Mouse (Mus musculus): Measurements from ENCODE around the gene Ttll13. TPM values are rescaled to one million over a fixed set of nuclear protein-coding genes. Genes with fewer than 3 reads are reported as not detected.

The Ttll13 gene
- polyA plus RNA-seq, 1 experiment from 2014 or later, result 0.43 TPM

DNA sequence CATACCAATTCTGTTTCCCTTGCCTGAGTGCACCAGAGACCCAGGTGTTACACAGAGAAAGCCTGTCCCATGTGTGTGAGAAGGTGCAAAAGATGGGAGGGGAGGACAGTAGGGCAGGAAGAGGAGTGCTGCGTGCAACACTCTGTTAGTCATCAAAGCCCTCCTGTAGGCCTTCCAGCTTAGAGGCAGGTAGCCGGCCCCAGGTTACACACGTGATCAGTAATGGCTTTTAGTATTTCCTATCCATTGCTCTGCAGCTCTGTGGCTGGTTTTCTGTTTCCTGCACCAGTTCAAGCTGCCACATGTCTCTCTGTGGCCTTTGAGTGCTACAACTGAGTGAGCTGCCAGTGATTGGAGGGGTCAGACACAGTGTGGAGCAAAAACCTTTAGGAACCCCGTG is 41.8 kb upstream of the Ttll13 start:
- Histone ChIP-seq H3K4me2 (ENCODE audit: low read depth, low read length) (peak overlapping the region; percentile 90), H3K9me3 (ENCODE audit: low read length) (no peaks in the 10 kb centered on the region), H3K4me3 (ENCODE audit: low read depth, low read length) (no peak overlapping the region), H3K27ac (ENCODE audit: low read depth) (peak overlapping the region; percentile 98), H3K36me3 (replicated peaks; ENCODE audit: insufficient read depth, low read length) (peaks cover 20% of the 10 kb centered on the region), H3K27me3 (ENCODE audit: insufficient read depth, low read length) (no peaks in the 10 kb centered on the region), H3K9ac (replicated peaks) (peak overlapping the region; percentile 5; the same call in 1 of the 2 replicates), H3K4me1 (ENCODE audit: insufficient read depth) (peaks cover 91% of the 10 kb centered on the region)
- ATAC-seq (no peak), DNase-seq (peak; percentile 13)
- no peak for TF ChIP-seq CTCF (IDR thresholded peaks at IDR 0.05; ENCODE audit: low read depth)
- TF ChIP-seq EP300 (IDR thresholded peaks at IDR 0.05; ENCODE audit: low read depth), result no peak
- 54% methylated on average over 4 of the region's 4 CpGs for WGBS (ENCODE audit: insufficient replicate concordance)

DNA sequence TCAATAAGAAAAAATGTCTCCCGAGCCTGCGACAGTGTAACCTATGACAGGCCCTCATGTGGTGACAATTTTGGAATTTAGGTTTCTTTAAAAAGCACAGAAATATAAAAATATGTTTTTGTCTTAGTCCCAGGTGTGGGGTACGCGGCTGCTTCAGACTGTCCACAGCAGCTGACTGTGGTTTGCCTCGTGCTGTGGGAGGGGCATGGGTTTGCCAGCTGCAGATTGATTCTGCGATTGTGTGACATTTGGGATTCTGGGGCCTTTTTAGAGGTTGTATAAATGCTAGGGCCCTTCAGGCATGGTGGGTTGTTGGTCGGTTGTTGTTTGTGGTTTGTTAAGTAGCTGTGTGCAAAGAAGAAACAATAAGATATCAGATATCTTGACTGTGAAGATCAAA is 41.2 kb upstream of the Ttll13 start:
- Histone ChIP-seq H3K4me2 (ENCODE audit: low read depth, low read length) (0 out of 2 replicates have a peak overlapping the region, but pooled peaks have one; percentile 90), H3K27ac (ENCODE audit: low read depth) (peak overlapping the region; percentile 98), H3K36me3 (replicated peaks; ENCODE audit: insufficient read depth, low read length) (peaks cover 20% of the 10 kb centered on the region), H3K4me3 (ENCODE audit: low read depth, low read length) (no peak overlapping the region), H3K4me1 (ENCODE audit: insufficient read depth) (peaks cover 94% of the 10 kb centered on the region), H3K9me3 (ENCODE audit: low read length) (no peaks in the 10 kb centered on the region), H3K27me3 (ENCODE audit: insufficient read depth, low read length) (no peaks in the 10 kb centered on the region), H3K9ac (replicated peaks) (no peak overlapping the region)
- no peak for DNase-seq
- 52% methylated on average over 7 of the region's 7 CpGs for WGBS (ENCODE audit: insufficient replicate concordance)
- no peak for TF ChIP-seq EP300 (IDR thresholded peaks at IDR 0.05; ENCODE audit: low read depth)
- no peak for TF ChIP-seq CTCF (IDR thresholded peaks at IDR 0.05; ENCODE audit: low read depth)
- no peak for ATAC-seq

DNA sequence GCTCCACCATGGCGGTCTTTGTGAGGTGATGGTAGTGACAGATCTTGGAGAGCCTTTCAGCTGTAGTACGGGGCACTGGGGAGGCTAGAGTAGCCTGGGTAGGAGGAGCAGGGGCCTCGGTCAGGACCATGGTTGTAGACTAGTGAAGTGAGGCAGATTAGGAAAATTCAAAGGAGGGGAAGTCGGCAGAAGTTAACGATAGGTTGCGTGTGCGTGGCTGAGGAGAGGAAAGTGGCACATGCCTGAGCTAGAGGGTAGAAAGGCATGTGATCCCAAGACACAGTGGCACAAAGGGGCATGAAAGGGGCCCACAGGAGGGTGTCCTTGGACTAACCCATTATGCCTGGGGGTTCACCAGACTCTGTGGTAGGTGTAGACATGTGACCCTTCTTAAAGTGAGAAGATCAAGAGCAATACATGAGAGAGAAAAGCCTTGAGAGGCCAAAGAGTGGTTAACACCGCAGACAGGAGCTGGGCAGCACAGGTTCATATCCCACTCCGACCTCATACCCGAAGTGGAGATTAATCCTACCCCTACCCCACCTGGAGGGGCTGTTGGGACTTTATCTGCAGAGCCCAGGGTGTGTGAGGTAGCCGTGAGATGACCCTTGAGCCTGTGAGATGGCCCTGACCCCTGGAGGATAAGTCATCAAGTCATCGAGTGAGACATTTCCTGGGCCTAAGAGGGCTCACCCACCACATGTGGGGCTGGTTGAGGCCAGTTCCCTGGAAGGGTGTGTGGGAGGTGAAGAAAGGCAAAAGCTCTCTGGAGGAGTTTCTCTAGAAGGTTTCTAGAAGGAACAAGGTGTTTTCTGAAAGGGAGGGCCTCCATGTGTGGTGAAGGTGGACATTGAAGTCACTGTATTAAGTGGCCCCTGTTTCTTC is 40.2 kb upstream of the Ttll13 start:
- no peaks in the 10 kb centered on the region for H3K27me3 ChIP-seq (ENCODE audit: insufficient read depth, low read length)
- H3K27ac ChIP-seq (ENCODE audit: low read depth), result peak overlapping the region; percentile 98
- H3K36me3 ChIP-seq (replicated peaks; ENCODE audit: insufficient read depth, low read length), result peaks cover 22% of the 10 kb centered on the region
- ATAC-seq, result no peak
- TF ChIP-seq CTCF (IDR thresholded peaks at IDR 0.05; ENCODE audit: low read depth) (no peak), EP300 (IDR thresholded peaks at IDR 0.05; ENCODE audit: low read depth) (no peak)
- no peak for DNase-seq
- peak overlapping the region; percentile 64 for H3K4me2 ChIP-seq (ENCODE audit: low read depth, low read length)
- WGBS (ENCODE audit: insufficient replicate concordance), result 66% methylated on average over 12 of the region's 12 CpGs
- H3K4me3 ChIP-seq (ENCODE audit: low read depth, low read length), result no peak overlapping the region
- peak overlapping the region; percentile 45 for H3K9ac ChIP-seq (replicated peaks)
- H3K9me3 ChIP-seq (ENCODE audit: low read length), result no peaks in the 10 kb centered on the region
- peaks cover 94% of the 10 kb centered on the region for H3K4me1 ChIP-seq (ENCODE audit: insufficient read depth)

DNA sequence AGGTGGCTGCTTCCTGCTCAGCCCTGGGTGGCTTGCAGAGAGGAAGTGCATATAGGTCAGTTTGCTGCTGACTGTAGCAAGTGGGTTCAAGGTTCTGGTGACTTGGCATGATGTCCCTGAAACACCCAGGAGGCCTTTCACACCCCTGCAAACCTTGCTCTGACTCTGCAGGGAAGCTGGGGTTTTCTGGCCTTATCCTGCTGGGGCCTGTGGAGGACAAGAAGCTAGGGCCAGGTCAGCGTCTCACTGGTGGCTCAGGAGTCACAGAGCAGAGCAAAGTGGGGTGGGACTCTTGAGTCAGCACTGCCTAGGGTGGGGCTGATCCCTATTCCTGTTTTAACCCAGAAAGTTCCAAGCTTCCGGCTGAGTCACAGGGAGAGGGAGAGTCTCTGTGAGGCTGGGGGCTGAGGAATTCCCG is 38.9 kb upstream of the Ttll13 start:
- H3K9me3 ChIP-seq (ENCODE audit: low read length), result no peaks in the 10 kb centered on the region
- H3K27ac ChIP-seq (ENCODE audit: low read depth), result peak overlapping the region; percentile 98
- H3K9ac ChIP-seq (replicated peaks), result peak overlapping the region; percentile 58
- H3K36me3 ChIP-seq (replicated peaks; ENCODE audit: insufficient read depth, low read length), result peaks cover 13% of the 10 kb centered on the region
- peak overlapping the region; percentile 64 for H3K4me2 ChIP-seq (ENCODE audit: low read depth, low read length)
- no peaks in the 10 kb centered on the region for H3K27me3 ChIP-seq (ENCODE audit: insufficient read depth, low read length)
- H3K4me1 ChIP-seq (ENCODE audit: insufficient read depth), result peaks cover 91% of the 10 kb centered on the region
- ATAC-seq, result no peak
- DNase-seq, result no peak
- WGBS (ENCODE audit: insufficient replicate concordance), result 32% methylated on average over 3 of the region's 3 CpGs
- H3K4me3 ChIP-seq (ENCODE audit: low read depth, low read length), result peak overlapping the region; percentile 8
- TF ChIP-seq CTCF (IDR thresholded peaks at IDR 0.05; ENCODE audit: low read depth), result no peak
- TF ChIP-seq EP300 (IDR thresholded peaks at IDR 0.05; ENCODE audit: low read depth), result peak; percentile 50; the same call in 1 of the 2 replicates

DNA sequence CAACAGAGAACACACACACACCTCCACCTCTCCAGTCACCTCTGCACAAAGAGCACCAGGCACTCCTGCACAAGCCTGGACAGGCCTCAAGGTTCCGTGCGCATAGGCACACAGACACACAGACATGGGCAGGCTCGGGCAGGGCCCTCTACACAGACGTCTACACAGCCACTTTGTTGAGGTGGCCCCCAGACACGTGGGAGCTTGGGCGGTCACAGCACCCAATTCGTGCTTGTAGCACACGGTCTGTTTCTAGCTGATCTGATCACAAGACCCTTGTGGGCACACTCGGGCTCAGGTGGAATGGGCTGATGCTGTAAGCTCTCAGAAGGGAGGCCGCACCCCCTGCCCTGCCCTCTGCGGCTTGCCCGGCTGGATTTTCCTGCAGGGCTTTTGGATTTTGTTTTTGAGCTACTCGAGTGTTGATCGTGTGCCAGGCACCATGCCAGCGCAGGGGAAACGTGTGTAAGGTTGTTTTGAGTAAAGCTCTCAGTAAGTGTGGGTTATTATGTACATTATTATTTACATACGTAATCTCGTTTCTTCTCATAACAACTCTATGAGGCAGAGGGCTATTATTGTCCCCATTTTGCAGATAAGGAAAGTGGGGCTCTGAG is 38.0 kb upstream of the Ttll13 start:
- Histone ChIP-seq H3K4me1 (ENCODE audit: insufficient read depth) (peaks cover 83% of the 10 kb centered on the region), H3K4me3 (ENCODE audit: low read depth, low read length) (0 out of 2 replicates have a peak overlapping the region, but pooled peaks have one; percentile 8), H3K9ac (replicated peaks) (peak overlapping the region; percentile 58), H3K27ac (ENCODE audit: low read depth) (peak overlapping the region; percentile 98), H3K36me3 (replicated peaks; ENCODE audit: insufficient read depth, low read length) (peaks cover 17% of the 10 kb centered on the region), H3K9me3 (ENCODE audit: low read length) (no peaks in the 10 kb centered on the region), H3K27me3 (ENCODE audit: insufficient read depth, low read length) (no peaks in the 10 kb centered on the region), H3K4me2 (ENCODE audit: low read depth, low read length) (peak overlapping the region; percentile 64)
- DNase-seq (peak; percentile 60), ATAC-seq (peak; percentile 16)
- WGBS (ENCODE audit: insufficient replicate concordance), result 47% methylated on average over 18 of the region's 18 CpGs
- TF ChIP-seq CTCF (IDR thresholded peaks at IDR 0.05; ENCODE audit: low read depth), result no peak
- no peak for TF ChIP-seq EP300 (IDR thresholded peaks at IDR 0.05; ENCODE audit: low read depth)

Data from liver, postnatal 0 days (tissue).